Mouse (Mus musculus) liver, postnatal 0 days (tissue): ENCODE measurements around the gene Emc8. TPM values are rescaled to one million over a fixed set of nuclear protein-coding genes. Genes with fewer than 3 reads are reported as not detected.
A peak's percentile ranks its signal among the peaks of the same experiment; 100 is the strongest.

Source experiments
- ATAC-seq: fragments of 200-750 bp; cut with Nextera tagmentation; 2 replicates; pipeline ENCODE4 v1.8.0; 2017; ENCODE audit warnings: mild to moderate bottlenecking, moderate library complexity
- DNase-seq: peaks from one replicate; pipeline ENCODE4 v3.0.0-alpha.2; 2016
- H3K27ac ChIP-seq: fragments of 300-500 bp; sonication (generic); 2 replicates; pipeline ENCODE4 v1.5.1; 2014; ENCODE audit warnings: antibody characterized with exemption, moderate library complexity, mild to moderate bottlenecking, low read depth
- H3K27me3 ChIP-seq: fragments of 300-500 bp; sonication (generic); 2 replicates; pipeline ENCODE4 v1.6.1; 2014; ENCODE audit warnings: low read length, control low read depth, mixed read lengths; ENCODE audit not compliant: insufficient read depth
- H3K36me3 ChIP-seq: fragments of 300-500 bp; sonication (generic); replicated peaks from 2 replicates; pipeline ENCODE4 v1.6.1; 2014; ENCODE audit warnings: mild to moderate bottlenecking, control low read depth, low read length, moderate library complexity, mixed read lengths; ENCODE audit not compliant: insufficient read depth
- H3K4me1 ChIP-seq: fragments of 300-500 bp; sonication (generic); 2 replicates; pipeline ENCODE4 v1.6.1; 2014; ENCODE audit warnings: antibody characterized with exemption, mild to moderate bottlenecking, control low read depth; ENCODE audit not compliant: insufficient read depth
- H3K4me2 ChIP-seq: fragments of 300-500 bp; sonication (generic); 2 replicates; pipeline ENCODE4 v1.6.1; 2014; ENCODE audit warnings: low read depth, mild to moderate bottlenecking, low read length, moderate library complexity, mixed read lengths
- H3K4me3 ChIP-seq: fragments of 300-500 bp; sonication (generic); 2 replicates; pipeline ENCODE4 v1.5.1; 2014; ENCODE audit warnings: low read depth, low read length
- H3K9ac ChIP-seq: fragments of 300-500 bp; sonication (generic); replicated peaks from 2 replicates; pipeline ENCODE4 v1.6.1; 2014; ENCODE audit warnings: mild to moderate bottlenecking, moderate library complexity
- H3K9me3 ChIP-seq: fragments of 300-500 bp; sonication (generic); 2 replicates; pipeline ENCODE4 v1.6.1; 2016; ENCODE audit warnings: mild to moderate bottlenecking, control low read depth, low read length, mixed read lengths
- CTCF ChIP-seq: sonication (generic); IDR thresholded peaks from 2 replicates; pipeline ENCODE4 v1.5.1; 2016; ENCODE audit warnings: antibody characterized with exemption, low read depth
- EP300 ChIP-seq: IDR thresholded peaks from 2 replicates; pipeline ENCODE4 v1.6.1; 2016; ENCODE audit warnings: antibody characterized with exemption, low read depth, mild to moderate bottlenecking
- WGBS: fragments of 180-500 bp; shearing (Covaris S2); extraction: QIAGEN DNeasy Blood & Tissue Kit; methylation state at CpG from one replicate; pipeline ENCODE4 v1.1.7; 2014; ENCODE audit not compliant: insufficient replicate concordance; 5-methylcytosine and 5-hydroxymethylcytosine counted together
- polyA plus RNA-seq: library from polyadenylated mRNA; unstranded; fragments of >200 nt; fragmentation: Nextera tagmentation; extraction: Ambion mirVana; gene quantifications from 2 replicates; pipeline ENCODE4 v1.2.1, GENCODE M21; 2015

The Emc8 gene
- polyA plus RNA-seq, 1 experiment from 2014 or later = 83.9 TPM

DNA sequence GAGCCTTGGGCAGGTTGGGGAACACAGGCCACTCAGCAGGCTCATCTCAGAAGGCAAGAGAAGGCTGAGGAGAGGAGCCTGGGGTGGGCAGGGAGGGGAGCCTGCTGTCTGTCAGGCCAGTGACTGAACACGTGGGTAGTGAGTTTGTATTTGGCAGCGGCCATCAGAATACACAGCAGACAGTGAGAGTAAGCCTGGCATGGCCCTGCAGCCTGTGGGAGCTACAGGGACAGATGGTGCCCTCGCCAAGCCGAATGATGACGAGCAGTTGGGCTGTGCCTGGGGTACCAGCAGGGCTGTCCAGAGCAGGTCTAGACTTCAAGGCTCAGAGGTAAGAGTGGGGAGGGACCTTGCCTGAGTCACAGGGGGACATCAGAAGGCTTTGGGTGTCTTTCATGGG is 41.1 kb downstream of the Emc8 start:
- Histone ChIP-seq H3K9me3 (no peaks in the 10 kb centered on the region), H3K27me3 (no peaks in the 10 kb centered on the region), H3K4me3 (no peak overlapping the region), H3K36me3 (no peaks in the 10 kb centered on the region), H3K27ac (no peak overlapping the region), H3K9ac (no peak overlapping the region), H3K4me1 (no peaks in the 10 kb centered on the region), H3K4me2 (no peak overlapping the region)
- 76% methylated on average over 5 of the region's 5 CpGs for WGBS
- TF ChIP-seq EP300 = no peak
- TF ChIP-seq CTCF = no peak
- ATAC-seq (no peak), DNase-seq (no peak)

- Histone ChIP-seq H3K4me1 (peaks cover 6% of the 10 kb centered on the region), H3K9ac (no peak overlapping the region), H3K9me3 (no peaks in the 10 kb centered on the region), H3K27me3 (no peaks in the 10 kb centered on the region), H3K4me2 (no peak overlapping the region), H3K4me3 (no peak overlapping the region), H3K27ac (no peak overlapping the region), H3K36me3 (no peaks in the 10 kb centered on the region)
- ATAC-seq (no peak), DNase-seq (no peak)
- TF ChIP-seq EP300 (no peak), CTCF (no peak)
- 81% methylated on average over 11 of the region's 11 CpGs for WGBS
Observed at GRCm38 (mm10) chr8:120626461-120626860, 41.9 kb downstream of the Emc8 start.

GRCm38 (mm10) chr8:120623608-120624007 is 44.8 kb downstream of the Emc8 start:
- no peaks in the 10 kb centered on the region for H3K9me3 ChIP-seq
- no peak for DNase-seq
- H3K36me3 ChIP-seq = no peaks in the 10 kb centered on the region
- no peaks in the 10 kb centered on the region for H3K27me3 ChIP-seq
- H3K4me2 ChIP-seq = no peak overlapping the region
- ATAC-seq = no peak
- H3K4me3 ChIP-seq = no peak overlapping the region
- WGBS = 65% methylated on average over 2 of the region's 2 CpGs
- no peak overlapping the region for H3K27ac ChIP-seq
- H3K4me1 ChIP-seq = peaks cover 19% of the 10 kb centered on the region
- no peak overlapping the region for H3K9ac ChIP-seq
- TF ChIP-seq EP300 = no peak
- no peak for TF ChIP-seq CTCF

DNA sequence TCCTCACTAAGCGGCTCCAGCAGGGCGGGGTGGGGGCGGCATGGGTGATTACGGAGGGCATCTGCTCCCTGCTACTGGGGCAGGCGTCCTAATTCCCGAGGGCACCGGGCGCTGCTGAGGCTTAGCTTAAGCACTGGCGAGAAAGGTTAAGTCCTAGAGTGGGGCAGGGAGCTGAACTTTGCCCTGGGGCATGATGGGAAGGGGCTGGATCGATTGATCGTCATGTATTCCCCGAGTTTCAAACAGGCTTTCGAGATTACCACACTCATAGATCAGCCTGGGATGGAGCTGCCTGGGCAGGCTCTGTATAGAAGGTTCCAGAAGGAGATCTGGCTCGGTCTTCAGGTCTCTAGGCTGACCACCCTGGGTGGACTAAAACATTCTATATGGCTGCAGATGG is 46.2 kb downstream of the Emc8 start:
- Histone ChIP-seq H3K4me2 (no peak overlapping the region), H3K4me1 (peaks cover 19% of the 10 kb centered on the region), H3K9ac (no peak overlapping the region), H3K9me3 (no peaks in the 10 kb centered on the region), H3K27me3 (no peaks in the 10 kb centered on the region), H3K27ac (peak overlapping the region; percentile 77), H3K4me3 (no peak overlapping the region), H3K36me3 (no peaks in the 10 kb centered on the region)
- 68% methylated on average over 14 of the region's 14 CpGs for WGBS
- TF ChIP-seq EP300 (peak; percentile 18; the same call in 1 of the 2 replicates), CTCF (no peak)
- peak; percentile 57 for ATAC-seq
- DNase-seq = peak; percentile 66

- DNase-seq (no peak), ATAC-seq (peak; percentile 1; the same call in 1 of the 2 replicates)
- peak overlapping the region; percentile 6; the same call in 1 of the 2 replicates for H3K4me2 ChIP-seq
- no peak for TF ChIP-seq EP300
- no peak for TF ChIP-seq CTCF
- H3K27ac ChIP-seq = peak overlapping the region; percentile 97
- peaks cover 19% of the 10 kb centered on the region for H3K4me1 ChIP-seq
- H3K4me3 ChIP-seq = no peak overlapping the region
- 0 out of 2 replicates have a peak overlapping the region, but pooled peaks have one; percentile 34 for H3K9ac ChIP-seq
- H3K36me3 ChIP-seq = no peaks in the 10 kb centered on the region
- no peaks in the 10 kb centered on the region for H3K9me3 ChIP-seq
- no peaks in the 10 kb centered on the region for H3K27me3 ChIP-seq
- 49% methylated on average over 7 of the region's 7 CpGs for WGBS
Observed at GRCm38 (mm10) chr8:120620441-120620840, 47.9 kb downstream of the Emc8 start.

GRCm38 (mm10) chr8:120619235-120620180 is 48.9 kb downstream of the Emc8 start:
- DNase-seq = peak; percentile 56
- Histone ChIP-seq H3K27ac (peak overlapping the region; percentile 97), H3K9me3 (no peaks in the 10 kb centered on the region), H3K4me3 (no peak overlapping the region), H3K4me2 (0 out of 2 replicates have a peak overlapping the region, but pooled peaks have one; percentile 6), H3K9ac (no peak overlapping the region), H3K27me3 (no peaks in the 10 kb centered on the region), H3K36me3 (no peaks in the 10 kb centered on the region), H3K4me1 (peaks cover 19% of the 10 kb centered on the region)
- ATAC-seq = peak; percentile 84
- TF ChIP-seq EP300 (peak; percentile 44), CTCF (no peak)
- WGBS = 57% methylated on average over 11 of the region's 11 CpGs
